Mouse (Mus musculus) neutrophil, adult 5-6 weeks (primary cell): Measurements from ENCODE around the gene Olfr620. TPM values are rescaled to one million over a fixed set of nuclear protein-coding genes. Genes with fewer than 3 reads are reported as not detected.

Experiments used
- ATAC-seq: fragments of 151-379, 151-347 bp; 2 replicates; pipeline ENCODE4 v1.8.0; 2017; ENCODE audit warnings: mild to moderate bottlenecking, moderate TSS enrichment; ENCODE audit not compliant: insufficient number of reproducible peaks, poor library complexity, low FRiP score, severe bottlenecking; ENCODE audit errors: extremely low read depth
- total RNA-seq: library from RNA; stranded (forward); fragments of 200-1000 nt; gene quantifications from 2 replicates; pipeline ENCODE4 v1.2.3, GENCODE M21; 2017

Gene Olfr620
- 0.25 TPM in 1 of 2 replicates, not detected in the other for total RNA-seq

- ATAC-seq, result no peak
Measured at GRCm38 (mm10) chr7:103612434-103612833, at the start of gene Olfr620. Olfr620 (minus strand) TSS chr7:103612534.

- no peak for ATAC-seq
Measured at GRCm38 (mm10) chr7:103644070-103644469, 31.7 kb upstream of the Olfr620 start.

GRCm38 (mm10) chr7:103642602-103643001, 30.3 kb upstream of the Olfr620 start, which contains the start of gene Olfr622:
Olfr622 (minus strand) TSS chr7:103642702.
- no peak for ATAC-seq

- ATAC-seq, result no peak
Measured at GRCm38 (mm10) chr7:103636795-103637194, 24.5 kb upstream of the Olfr620 start.

GRCm38 (mm10) chr7:103607425-103607824, 4.9 kb downstream of the Olfr620 start:
- ATAC-seq, result no peak

GRCm38 (mm10) chr7:103600275-103600674, 12.1 kb downstream of the Olfr620 start, which contains the start of gene Olfr619:
Olfr619 (plus strand) TSS chr7:103600575.
- ATAC-seq, result no peak

GRCm38 (mm10) chr7:103589803-103590202, 22.5 kb downstream of the Olfr620 start, which contains the start of gene Olfr618:
Olfr618 (plus strand) TSS chr7:103590103.
- no peak for ATAC-seq

- no peak for ATAC-seq
Measured at GRCm38 (mm10) chr7:103572761-103573160, 39.6 kb downstream of the Olfr620 start, which contains the start of gene Olfr617. Olfr617 (plus strand) TSS chr7:103573061.

- no peak for ATAC-seq
Measured at GRCm38 (mm10) chr7:103569043-103569442, 43.3 kb downstream of the Olfr620 start, which contains the start of gene Olfr616. Olfr616 (minus strand) TSS chr7:103569143.

- ATAC-seq, result no peak
Measured at GRCm38 (mm10) chr7:103555779-103556178, 56.6 kb downstream of the Olfr620 start, which contains the start of gene Olfr615. Olfr615 (plus strand) TSS chr7:103556079.

Other genes starting within 250 kb of the Olfr620 start
- gene Olfr601, start 249.9 kb downstream of the Olfr620 start, total RNA-seq, result not detected in 2 replicates
- not detected in 2 replicates for gene Olfr603, start 226.4 kb downstream of the Olfr620 start, total RNA-seq
- not detected in 2 replicates for gene Usp17lc, start 197.5 kb downstream of the Olfr620 start, total RNA-seq
- not detected in 2 replicates for gene Olfr605, start 167.1 kb downstream of the Olfr620 start, total RNA-seq
- not detected in 2 replicates for gene Olfr606, start 163.5 kb downstream of the Olfr620 start, total RNA-seq
- gene Olfr607, start 148.4 kb downstream of the Olfr620 start, total RNA-seq, result not detected in 2 replicates
- gene Olfr608, start 142.7 kb downstream of the Olfr620 start, total RNA-seq, result not detected in 2 replicates
- gene Olfr609, start 114.5 kb downstream of the Olfr620 start, total RNA-seq, result 0.12 TPM in 1 of 2 replicates, not detected in the other
- gene Olfr610, start 100.4 kb downstream of the Olfr620 start, total RNA-seq, result not detected in 2 replicates
- not detected in 2 replicates for gene Olfr611, start 91.7 kb downstream of the Olfr620 start, total RNA-seq
- not detected in 2 replicates for gene Olfr612, start 69.8 kb downstream of the Olfr620 start, total RNA-seq
- not detected in 2 replicates for gene Olfr613, start 64.5 kb downstream of the Olfr620 start, total RNA-seq
- gene Olfr615, start 56.5 kb downstream of the Olfr620 start, total RNA-seq, result not detected in 2 replicates
- not detected in 2 replicates for gene Olfr616, start 43.4 kb downstream of the Olfr620 start, total RNA-seq
- gene Olfr617, start 39.5 kb downstream of the Olfr620 start, total RNA-seq, result not detected in 2 replicates
- not detected in 2 replicates for gene Olfr618, start 22.4 kb downstream of the Olfr620 start, total RNA-seq
- gene Olfr619, start 12.0 kb downstream of the Olfr620 start, total RNA-seq, result not detected in 2 replicates
- not detected in 2 replicates for gene Olfr622, start 30.2 kb upstream of the Olfr620 start, total RNA-seq
- gene Olfr623, start 51.2 kb upstream of the Olfr620 start, total RNA-seq, result not detected in 2 replicates
- gene Olfr624, start 58.7 kb upstream of the Olfr620 start, total RNA-seq, result 0.12 TPM in 1 of 2 replicates, not detected in the other
- not detected in 2 replicates for gene Olfr625-ps1, start 70.2 kb upstream of the Olfr620 start, total RNA-seq
- gene Olfr243, start 102.1 kb upstream of the Olfr620 start, total RNA-seq, result 0.12 TPM in 1 of 2 replicates, not detected in the other
- not detected in 2 replicates for gene Olfr628, start 117.8 kb upstream of the Olfr620 start, total RNA-seq
- not detected in 2 replicates for gene Olfr629, start 132.4 kb upstream of the Olfr620 start, total RNA-seq
- not detected in 2 replicates for gene Olfr630, start 144.8 kb upstream of the Olfr620 start, total RNA-seq
- 0.23 TPM in 1 of 2 replicates, not detected in the other for gene Olfr69, start 159.1 kb upstream of the Olfr620 start, total RNA-seq
- not detected in 2 replicates for gene Olfr68, start 167.2 kb upstream of the Olfr620 start, total RNA-seq
- gene Olfr67, start 179.3 kb upstream of the Olfr620 start, total RNA-seq, result not detected in 2 replicates
- 1,968 and 2,313 TPM in 2 replicates for gene Hbb-bt, start 201.5 kb upstream of the Olfr620 start, total RNA-seq
- 10,177 and 10,178 TPM in 2 replicates for gene Hbb-bs, start 215.6 kb upstream of the Olfr620 start, total RNA-seq
- not detected in 2 replicates for gene Hbb-bh2, start 228.0 kb upstream of the Olfr620 start, total RNA-seq
- gene Hbb-bh1, start 230.6 kb upstream of the Olfr620 start, total RNA-seq, result not detected in 2 replicates
- gene Hbb-y, start 240.7 kb upstream of the Olfr620 start, total RNA-seq, result not detected in 2 replicates